Mouse (Mus musculus): ENCODE measurements around the gene Tm4sf5.

DNA sequence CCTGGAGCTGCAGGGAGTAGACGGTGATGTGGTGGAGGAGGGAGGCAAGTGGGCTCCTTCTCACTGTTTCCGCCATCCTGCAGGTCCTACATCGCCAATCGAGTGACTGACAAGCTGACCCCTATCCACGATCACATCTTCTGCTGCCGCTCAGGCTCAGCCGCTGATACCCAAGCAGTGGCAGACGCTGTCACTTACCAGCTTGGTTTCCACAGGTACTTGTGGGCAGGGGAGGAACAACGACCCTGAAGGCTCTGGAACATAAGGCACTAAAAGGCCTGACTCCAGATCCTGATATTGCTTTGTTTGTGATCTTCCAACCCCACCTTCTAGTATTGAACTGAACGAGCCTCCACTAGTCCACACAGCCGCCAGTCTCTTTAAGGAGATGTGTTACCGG, 21.2 kb downstream of the Tm4sf5 start:
- TF ChIP-seq CEBPB (IDR thresholded peaks at IDR 0.05; ENCODE audit: low read depth) (no peak), CTCF (IDR thresholded peaks at IDR 0.05; ENCODE audit: control insufficient read depth, insufficient read depth, insufficient read length) (no peak), MAX (IDR thresholded peaks at IDR 0.05) (no peak)

All from C2C12 (cell line).